Mouse (Mus musculus) stomach, postnatal 0 days (tissue): ENCODE data around the gene Map2k4.

Experiments used
- CTCF ChIP-seq: IDR thresholded peaks from 2 replicates; pipeline ENCODE4 v1.5.1; 2016; ENCODE audit warnings: antibody characterized with exemption, low read depth, mild to moderate bottlenecking, moderate library complexity
- EP300 ChIP-seq: optimal IDR thresholded peaks from 2 replicates; pipeline ENCODE3; 2016; ENCODE audit warnings: antibody characterized with exemption

DNA sequence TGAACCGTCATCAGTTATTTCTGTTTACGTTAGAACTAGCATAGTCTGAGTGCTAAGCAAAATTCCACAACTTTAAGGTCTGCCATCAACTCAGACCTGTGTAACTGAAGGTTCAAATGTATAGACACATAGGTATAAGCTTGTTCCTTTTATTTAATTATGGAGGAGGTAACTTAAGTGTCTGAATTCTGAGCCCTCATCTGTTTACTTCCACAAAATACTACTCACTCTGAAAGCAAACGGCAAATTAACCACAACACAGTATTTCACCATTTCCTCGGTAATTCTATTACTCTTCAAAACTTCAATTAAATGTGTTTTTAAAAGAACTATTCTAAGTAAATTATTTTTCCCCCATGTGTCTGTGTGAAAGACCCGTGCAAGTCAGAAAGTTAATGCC lies 10.3 kb downstream of the Map2k4 start:
- no peak for TF ChIP-seq CTCF
- no peak for TF ChIP-seq EP300
